Mouse (Mus musculus): ENCODE results near the gene Ctcfl. TPM values are rescaled to one million over a fixed set of nuclear protein-coding genes. Genes with fewer than 3 reads are reported as not detected.

The Ctcfl gene
- polyA plus RNA-seq, 2 experiments = 0.01 TPM; not detected in 1

GRCm38 (mm10) chr2:173056882-173057315 lies 62.4 kb downstream of the Ctcfl start:
- Histone ChIP-seq H3K27ac (no peak overlapping the region), H3K4me3 (ENCODE audit: insufficient read depth in 1 of 2, low read depth in 2 of 2, low read length in 2 of 2) (no peak overlapping the region), H3K4me2 (ENCODE audit: low read depth) (peak overlapping the region; percentile 4; the same call in 1 of the 2 replicates), H3K27me3 (ENCODE audit: control insufficient read depth, insufficient read depth, low read length) (no peaks in the 10 kb centered on the region), H3K36me3 (replicated peaks; ENCODE audit: control insufficient read depth, insufficient read depth, low read depth) (no peaks in the 10 kb centered on the region), H3K9me3 (ENCODE audit: control insufficient read depth, low read length) (no peaks in the 10 kb centered on the region), H3K4me1 (replicated peaks; ENCODE audit: control insufficient read depth in 2 of 2, insufficient read depth in 2 of 2, low read length in 1 of 2) (peaks cover 19 to 36% of the 10 kb centered on the region in 2 experiments), H3K9ac (replicated peaks) (no peak overlapping the region)
- DNase-seq (ENCODE audit: low read depth in 3 of 3, low spot score in 3 of 3) (peak; percentile 63 to 74 (median 65)), ATAC-seq (ENCODE audit: insufficient read depth) (peak; percentile 81)
- TF ChIP-seq EP300 (IDR thresholded peaks at IDR 0.05; ENCODE audit: low read depth) (no peak), CTCF (IDR thresholded peaks at IDR 0.05; ENCODE audit: low read depth) (no peak)
- 23% methylated on average over 11 of the region's 11 CpGs for WGBS (ENCODE audit: insufficient replicate concordance)

GRCm38 (mm10) chr2:173056303-173056881 lies 62.9 kb downstream of the Ctcfl start:
- Histone ChIP-seq H3K27ac (no peak overlapping the region), H3K4me3 (ENCODE audit: insufficient read depth in 1 of 2, low read depth in 2 of 2, low read length in 2 of 2) (no peak overlapping the region), H3K9me3 (ENCODE audit: control insufficient read depth, low read length) (no peaks in the 10 kb centered on the region), H3K4me1 (replicated peaks; ENCODE audit: control insufficient read depth in 2 of 2, insufficient read depth in 2 of 2, low read length in 1 of 2) (peaks cover 19 to 33% of the 10 kb centered on the region in 2 experiments), H3K36me3 (replicated peaks; ENCODE audit: control insufficient read depth, insufficient read depth, low read depth) (no peaks in the 10 kb centered on the region), H3K9ac (replicated peaks) (no peak overlapping the region), H3K27me3 (ENCODE audit: control insufficient read depth, insufficient read depth, low read length) (no peaks in the 10 kb centered on the region), H3K4me2 (ENCODE audit: low read depth) (no peak overlapping the region)
- WGBS (ENCODE audit: insufficient replicate concordance) = 30% methylated on average over 10 of the region's 10 CpGs
- ATAC-seq (ENCODE audit: insufficient read depth) (no peak), DNase-seq (ENCODE audit: low read depth in 3 of 3, low spot score in 3 of 3) (no peak)
- no peak for TF ChIP-seq CTCF (IDR thresholded peaks at IDR 0.05; ENCODE audit: low read depth)
- TF ChIP-seq EP300 (IDR thresholded peaks at IDR 0.05; ENCODE audit: low read depth) = no peak

DNA sequence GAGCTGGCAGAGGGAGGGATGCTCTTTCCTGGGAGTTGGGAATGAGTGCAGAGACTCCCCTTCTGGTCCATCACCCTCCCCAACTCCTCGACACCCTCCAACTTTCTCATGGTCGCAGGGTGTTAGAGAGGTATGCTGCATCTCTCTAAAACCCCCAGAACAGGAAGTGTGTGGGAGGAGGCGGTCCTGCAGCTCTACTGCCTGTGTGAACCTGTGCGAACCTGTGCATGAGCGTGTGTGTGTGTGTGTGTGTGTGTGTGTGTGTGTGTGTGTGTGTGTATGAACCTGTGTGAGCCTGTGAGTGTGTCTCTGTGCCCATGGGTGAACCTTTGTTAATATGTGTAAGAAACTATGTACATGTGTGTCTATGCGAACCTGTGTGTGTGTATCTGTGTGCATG lies 65.5 kb downstream of the Ctcfl start:
- TF ChIP-seq CTCF (IDR thresholded peaks at IDR 0.05; ENCODE audit: low read depth) (no peak), EP300 (IDR thresholded peaks at IDR 0.05; ENCODE audit: low read depth) (no peak)
- Histone ChIP-seq H3K36me3 (replicated peaks; ENCODE audit: control insufficient read depth, insufficient read depth, low read depth) (no peaks in the 10 kb centered on the region), H3K27me3 (ENCODE audit: control insufficient read depth, insufficient read depth, low read length) (no peaks in the 10 kb centered on the region), H3K9ac (replicated peaks) (no peak overlapping the region), H3K27ac (no peak overlapping the region), H3K4me2 (ENCODE audit: low read depth) (no peak overlapping the region), H3K4me1 (replicated peaks; ENCODE audit: control insufficient read depth in 2 of 2, insufficient read depth in 2 of 2, low read length in 1 of 2) (peaks cover 13 to 26% of the 10 kb centered on the region in 2 experiments), H3K4me3 (ENCODE audit: insufficient read depth in 1 of 2, low read depth in 2 of 2, low read length in 2 of 2) (no peak overlapping the region), H3K9me3 (ENCODE audit: control insufficient read depth, low read length) (no peaks in the 10 kb centered on the region)
- WGBS (ENCODE audit: insufficient replicate concordance) = 45% methylated on average over 6 of the region's 6 CpGs
- DNase-seq (ENCODE audit: low read depth in 3 of 3, low spot score in 3 of 3) (no peak), ATAC-seq (ENCODE audit: insufficient read depth) (no peak)

DNA sequence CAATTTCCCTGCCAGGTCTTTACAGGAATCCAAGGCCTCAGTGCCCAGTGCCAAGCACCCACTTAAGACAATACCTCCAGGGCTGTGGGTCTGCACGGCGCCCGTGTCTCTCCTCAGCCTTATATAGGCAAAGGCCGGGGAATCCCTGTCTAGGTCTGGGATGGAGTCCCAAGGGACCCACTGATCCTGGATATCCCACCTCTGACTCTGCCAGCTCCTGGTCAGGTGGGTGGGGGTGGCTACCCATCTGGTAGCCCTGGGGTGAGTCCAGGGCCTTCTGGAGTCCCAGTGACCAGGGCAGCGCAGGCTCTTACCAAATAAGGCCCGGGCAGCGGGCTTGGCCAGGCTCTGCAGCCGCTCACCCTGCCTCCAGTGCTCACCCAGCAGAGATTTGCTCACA lies 66.4 kb downstream of the Ctcfl start:
- Histone ChIP-seq H3K36me3 (replicated peaks; ENCODE audit: control insufficient read depth, insufficient read depth, low read depth) (no peaks in the 10 kb centered on the region), H3K9ac (replicated peaks) (no peak overlapping the region), H3K27ac (no peak overlapping the region), H3K27me3 (ENCODE audit: control insufficient read depth, insufficient read depth, low read length) (no peaks in the 10 kb centered on the region), H3K4me1 (replicated peaks; ENCODE audit: control insufficient read depth in 2 of 2, insufficient read depth in 2 of 2, low read length in 1 of 2) (peaks cover 13 to 22% of the 10 kb centered on the region in 2 experiments), H3K4me2 (ENCODE audit: low read depth) (no peak overlapping the region), H3K9me3 (ENCODE audit: control insufficient read depth, low read length) (no peaks in the 10 kb centered on the region), H3K4me3 (ENCODE audit: insufficient read depth in 1 of 2, low read depth in 2 of 2, low read length in 2 of 2) (no peak overlapping the region)
- DNase-seq (ENCODE audit: low read depth in 3 of 3, low spot score in 3 of 3) (no peak), ATAC-seq (ENCODE audit: insufficient read depth) (no peak)
- 75% methylated on average over 8 of the region's 8 CpGs for WGBS (ENCODE audit: insufficient replicate concordance)
- TF ChIP-seq CTCF (IDR thresholded peaks at IDR 0.05; ENCODE audit: low read depth) (no peak), EP300 (IDR thresholded peaks at IDR 0.05; ENCODE audit: low read depth) (no peak)

GRCm38 (mm10) chr2:173050604-173051382 lies 68.5 kb downstream of the Ctcfl start:
- H3K9me3 ChIP-seq (ENCODE audit: control insufficient read depth, low read length) = no peaks in the 10 kb centered on the region
- H3K4me2 ChIP-seq (ENCODE audit: low read depth) = no peak overlapping the region
- no peaks in the 10 kb centered on the region for H3K36me3 ChIP-seq (replicated peaks; ENCODE audit: control insufficient read depth, insufficient read depth, low read depth)
- H3K9ac ChIP-seq (replicated peaks) = 0 out of 2 replicates have a peak overlapping the region, but pooled peaks have one; percentile 13
- no peak overlapping the region for H3K27ac ChIP-seq
- DNase-seq (ENCODE audit: low read depth in 3 of 3, low spot score in 3 of 3) (no peak), ATAC-seq (ENCODE audit: insufficient read depth) (peak; percentile 23; the same call in 1 of the 2 replicates)
- no peak overlapping the region for H3K4me3 ChIP-seq (ENCODE audit: insufficient read depth in 1 of 2, low read depth in 2 of 2, low read length in 2 of 2)
- WGBS (ENCODE audit: insufficient replicate concordance) = 47% methylated on average over 8 of the region's 8 CpGs
- TF ChIP-seq EP300 (IDR thresholded peaks at IDR 0.05; ENCODE audit: low read depth) (no peak), CTCF (IDR thresholded peaks at IDR 0.05; ENCODE audit: low read depth) (peak; percentile 45)
- H3K4me1 ChIP-seq (replicated peaks; ENCODE audit: control insufficient read depth in 2 of 2, insufficient read depth in 2 of 2, low read length in 1 of 2) = peaks cover 5 to 12% of the 10 kb centered on the region in 2 experiments
- no peaks in the 10 kb centered on the region for H3K27me3 ChIP-seq (ENCODE audit: control insufficient read depth, insufficient read depth, low read length)
